Mouse (Mus musculus): ENCODE measurements around the gene Kansl1. TPM values are rescaled to one million over a fixed set of nuclear protein-coding genes. Genes with fewer than 3 reads are reported as not detected.

Gene Kansl1
- polyA plus RNA-seq, 1 experiment from 2014 or later, result 4.8 TPM

GRCm38 (mm10) chr11:104305711-104306110, 162.9 kb downstream of the Kansl1 start:
- no peak for DNase-seq
- no peaks in the 10 kb centered on the region for H3K36me3 ChIP-seq
- WGBS (ENCODE audit: insufficient replicate concordance), result 54% methylated on average over 7 of the region's 7 CpGs
- peaks cover 44% of the 10 kb centered on the region for H3K4me1 ChIP-seq (replicated peaks)
- no peaks in the 10 kb centered on the region; the same call in 1 of the 2 replicates for H3K27me3 ChIP-seq
- no peak for ATAC-seq (ENCODE audit: low read depth)
- no peak overlapping the region for H3K4me2 ChIP-seq
- no peak overlapping the region for H3K27ac ChIP-seq
- no peaks in the 10 kb centered on the region for H3K9me3 ChIP-seq (replicated peaks)
- H3K9ac ChIP-seq, result no peak overlapping the region
- H3K4me3 ChIP-seq (replicated peaks), result no peak overlapping the region

- ATAC-seq (ENCODE audit: low read depth) (peak; percentile 16; the same call in 1 of the 2 replicates), DNase-seq (no peak)
- Histone ChIP-seq H3K4me1 (replicated peaks) (peaks cover 23% of the 10 kb centered on the region), H3K27me3 (no peaks in the 10 kb centered on the region; the same call in 1 of the 2 replicates), H3K9me3 (replicated peaks) (no peaks in the 10 kb centered on the region), H3K9ac (no peak overlapping the region), H3K27ac (no peak overlapping the region), H3K4me3 (replicated peaks) (no peak overlapping the region), H3K36me3 (no peaks in the 10 kb centered on the region), H3K4me2 (no peak overlapping the region)
- WGBS (ENCODE audit: insufficient replicate concordance), result 41% methylated on average over 8 of the region's 8 CpGs
Measured at GRCm38 (mm10) chr11:104303088-104303960, 165.3 kb downstream of the Kansl1 start.

- Histone ChIP-seq H3K4me3 (replicated peaks) (no peak overlapping the region), H3K36me3 (no peaks in the 10 kb centered on the region), H3K4me1 (replicated peaks) (peaks cover 23% of the 10 kb centered on the region), H3K9me3 (replicated peaks) (no peaks in the 10 kb centered on the region), H3K27ac (no peak overlapping the region), H3K4me2 (peak overlapping the region; percentile 33), H3K27me3 (no peaks in the 10 kb centered on the region; the same call in 1 of the 2 replicates), H3K9ac (no peak overlapping the region)
- ATAC-seq (ENCODE audit: low read depth), result no peak
- WGBS (ENCODE audit: insufficient replicate concordance), result 44% methylated on average over 12 of the region's 12 CpGs
- DNase-seq, result no peak
Measured at GRCm38 (mm10) chr11:104302628-104303027, 166.0 kb downstream of the Kansl1 start.

DNA sequence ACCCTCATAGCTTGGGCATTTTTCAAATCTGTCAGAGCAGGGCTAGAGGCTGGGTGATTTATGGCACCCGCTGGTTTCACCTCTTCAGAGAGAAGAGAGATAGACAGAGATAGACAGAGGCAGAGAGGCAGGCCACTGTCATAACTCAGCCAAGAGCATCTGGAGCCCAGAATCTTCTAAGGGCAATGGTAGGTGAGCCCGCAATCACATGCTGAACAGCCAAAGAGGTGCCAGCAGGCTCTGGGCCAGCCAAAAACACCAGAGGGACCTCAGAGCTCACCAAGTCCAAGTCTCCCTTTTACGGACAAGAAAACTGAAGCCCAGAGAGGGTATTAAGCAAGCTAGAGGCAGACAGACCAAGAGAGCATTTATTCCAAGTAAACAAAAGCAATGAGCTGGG, 171.0 kb downstream of the Kansl1 start:
- DNase-seq (no peak), ATAC-seq (ENCODE audit: low read depth) (no peak)
- no peak overlapping the region for H3K4me3 ChIP-seq (replicated peaks)
- H3K4me2 ChIP-seq, result no peak overlapping the region
- WGBS (ENCODE audit: insufficient replicate concordance), result 85% methylated on average over 3 of the region's 3 CpGs
- H3K27me3 ChIP-seq, result no peaks in the 10 kb centered on the region
- H3K27ac ChIP-seq, result no peak overlapping the region
- H3K9ac ChIP-seq, result no peak overlapping the region
- no peaks in the 10 kb centered on the region for H3K9me3 ChIP-seq (replicated peaks)
- no peaks in the 10 kb centered on the region for H3K36me3 ChIP-seq
- H3K4me1 ChIP-seq (replicated peaks), result peaks cover 45% of the 10 kb centered on the region

- H3K9me3 ChIP-seq (replicated peaks), result no peaks in the 10 kb centered on the region
- WGBS (ENCODE audit: insufficient replicate concordance), result 13% methylated on average over 6 of the region's 6 CpGs
- H3K4me3 ChIP-seq (replicated peaks), result no peak overlapping the region
- no peak overlapping the region for H3K4me2 ChIP-seq
- H3K27ac ChIP-seq, result peak overlapping the region; percentile 37; the same call in 1 of the 2 replicates
- H3K9ac ChIP-seq, result no peak overlapping the region
- H3K27me3 ChIP-seq, result no peaks in the 10 kb centered on the region
- DNase-seq (no peak), ATAC-seq (ENCODE audit: low read depth) (no peak)
- peaks cover 53% of the 10 kb centered on the region for H3K4me1 ChIP-seq (replicated peaks)
- no peaks in the 10 kb centered on the region for H3K36me3 ChIP-seq
Measured at GRCm38 (mm10) chr11:104295656-104296055, 173.0 kb downstream of the Kansl1 start.

DNA sequence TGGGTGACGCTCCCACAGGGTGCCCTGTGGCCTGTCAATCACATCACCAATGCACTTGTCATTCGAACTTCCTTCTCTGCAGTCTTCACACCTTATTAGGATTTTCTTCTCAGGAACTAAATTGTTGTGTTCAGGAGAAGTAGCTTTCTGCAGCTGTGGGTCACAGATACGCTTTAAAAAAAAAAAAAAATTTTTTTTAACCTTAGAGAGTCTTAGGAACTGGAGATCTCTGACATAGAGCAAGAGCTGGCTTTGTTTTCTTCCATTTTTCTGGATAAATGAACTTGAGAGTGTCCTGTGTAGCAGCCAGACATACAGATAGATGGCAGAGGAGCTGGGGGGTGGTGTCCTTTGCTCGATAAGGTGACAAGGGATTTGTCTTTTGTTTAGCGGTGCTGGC, 173.5 kb downstream of the Kansl1 start:
- Histone ChIP-seq H3K4me1 (replicated peaks) (peaks cover 58% of the 10 kb centered on the region), H3K27me3 (no peaks in the 10 kb centered on the region), H3K27ac (peak overlapping the region; percentile 37; the same call in 1 of the 2 replicates), H3K9ac (no peak overlapping the region), H3K4me2 (no peak overlapping the region), H3K9me3 (replicated peaks) (no peaks in the 10 kb centered on the region), H3K36me3 (no peaks in the 10 kb centered on the region), H3K4me3 (replicated peaks) (no peak overlapping the region)
- DNase-seq (no peak), ATAC-seq (ENCODE audit: low read depth) (no peak)
- WGBS (ENCODE audit: insufficient replicate concordance), result 37% methylated on average over 5 of the region's 5 CpGs

DNA sequence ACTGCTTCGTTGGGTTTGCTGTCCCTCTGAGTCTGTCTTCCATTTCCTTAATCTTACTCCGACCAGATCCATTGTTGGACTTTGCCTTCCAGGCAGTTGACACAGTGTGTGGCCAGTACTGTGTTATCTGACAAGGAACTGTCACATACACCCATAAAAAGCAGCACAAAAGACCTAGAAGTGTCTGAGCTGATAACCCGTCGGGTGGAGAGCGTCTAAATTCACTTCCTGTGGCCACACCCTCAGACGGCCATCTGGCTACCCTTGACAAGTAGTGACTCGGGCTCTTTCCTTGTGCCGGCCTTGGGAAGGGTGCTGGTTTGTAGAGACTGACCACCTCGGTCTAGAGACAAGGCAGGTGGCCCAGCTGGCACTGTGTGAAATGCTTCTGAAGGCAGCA, 175.4 kb downstream of the Kansl1 start:
- WGBS (ENCODE audit: insufficient replicate concordance), result 14% methylated on average over 9 of the region's 9 CpGs
- peaks cover 70% of the 10 kb centered on the region for H3K4me1 ChIP-seq (replicated peaks)
- peak overlapping the region; percentile 86 for H3K27ac ChIP-seq
- no peaks in the 10 kb centered on the region for H3K9me3 ChIP-seq (replicated peaks)
- no peaks in the 10 kb centered on the region for H3K27me3 ChIP-seq
- peak; percentile 80 for DNase-seq
- no peaks in the 10 kb centered on the region for H3K36me3 ChIP-seq
- H3K4me3 ChIP-seq (replicated peaks), result no peak overlapping the region; the same call in 1 of the 2 replicates
- H3K9ac ChIP-seq, result peak overlapping the region; percentile 44; the same call in 1 of the 2 replicates
- ATAC-seq (ENCODE audit: low read depth), result peak; percentile 91
- peak overlapping the region; percentile 52 for H3K4me2 ChIP-seq

DNA sequence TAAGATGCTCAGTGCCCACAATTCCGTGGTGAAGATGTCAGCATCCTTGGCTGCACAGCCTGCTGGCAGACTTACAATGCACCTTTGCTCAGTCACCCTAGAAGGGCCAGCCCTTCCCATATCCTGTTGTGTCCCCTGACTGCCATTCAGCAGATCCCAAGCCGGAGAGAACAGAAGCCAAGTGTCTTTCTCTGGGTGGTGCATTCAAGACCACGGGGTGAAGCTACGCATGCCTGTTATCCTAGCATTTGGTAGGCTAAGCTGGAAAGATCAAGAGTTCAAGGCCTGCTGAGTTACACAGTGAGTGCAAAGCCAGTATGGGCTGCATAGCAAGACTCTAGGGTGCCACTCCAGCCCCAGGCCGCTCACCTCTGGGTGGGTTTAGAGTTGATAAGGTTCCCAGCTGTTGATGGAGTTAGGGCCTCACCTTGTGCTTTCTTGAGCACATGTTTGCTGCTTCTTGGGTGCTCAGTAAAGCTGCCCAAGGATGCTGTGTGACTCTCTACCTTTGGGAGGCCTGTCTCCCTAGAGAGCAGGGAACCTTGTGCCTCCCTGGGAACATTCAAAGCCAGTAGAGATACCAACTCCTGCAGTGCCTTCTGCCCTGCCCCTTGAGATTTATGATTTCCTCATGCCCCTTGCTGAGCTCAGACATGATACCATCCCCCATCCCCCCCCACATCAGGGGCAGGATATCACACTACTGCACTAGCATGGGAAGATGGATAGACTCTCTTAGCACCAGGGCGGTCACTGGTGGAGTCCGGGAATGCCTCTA, 176.0 kb downstream of the Kansl1 start:
- ATAC-seq (ENCODE audit: low read depth) (peak; percentile 17), DNase-seq (no peak)
- Histone ChIP-seq H3K4me2 (peak overlapping the region; percentile 52), H3K27ac (peak overlapping the region; percentile 86), H3K9me3 (replicated peaks) (no peaks in the 10 kb centered on the region), H3K4me3 (replicated peaks) (no peak overlapping the region), H3K27me3 (no peaks in the 10 kb centered on the region), H3K9ac (peak overlapping the region; percentile 44; the same call in 1 of the 2 replicates), H3K4me1 (replicated peaks) (peaks cover 70% of the 10 kb centered on the region), H3K36me3 (no peaks in the 10 kb centered on the region)
- 50% methylated on average over 7 of the region's 7 CpGs for WGBS (ENCODE audit: insufficient replicate concordance)

DNA sequence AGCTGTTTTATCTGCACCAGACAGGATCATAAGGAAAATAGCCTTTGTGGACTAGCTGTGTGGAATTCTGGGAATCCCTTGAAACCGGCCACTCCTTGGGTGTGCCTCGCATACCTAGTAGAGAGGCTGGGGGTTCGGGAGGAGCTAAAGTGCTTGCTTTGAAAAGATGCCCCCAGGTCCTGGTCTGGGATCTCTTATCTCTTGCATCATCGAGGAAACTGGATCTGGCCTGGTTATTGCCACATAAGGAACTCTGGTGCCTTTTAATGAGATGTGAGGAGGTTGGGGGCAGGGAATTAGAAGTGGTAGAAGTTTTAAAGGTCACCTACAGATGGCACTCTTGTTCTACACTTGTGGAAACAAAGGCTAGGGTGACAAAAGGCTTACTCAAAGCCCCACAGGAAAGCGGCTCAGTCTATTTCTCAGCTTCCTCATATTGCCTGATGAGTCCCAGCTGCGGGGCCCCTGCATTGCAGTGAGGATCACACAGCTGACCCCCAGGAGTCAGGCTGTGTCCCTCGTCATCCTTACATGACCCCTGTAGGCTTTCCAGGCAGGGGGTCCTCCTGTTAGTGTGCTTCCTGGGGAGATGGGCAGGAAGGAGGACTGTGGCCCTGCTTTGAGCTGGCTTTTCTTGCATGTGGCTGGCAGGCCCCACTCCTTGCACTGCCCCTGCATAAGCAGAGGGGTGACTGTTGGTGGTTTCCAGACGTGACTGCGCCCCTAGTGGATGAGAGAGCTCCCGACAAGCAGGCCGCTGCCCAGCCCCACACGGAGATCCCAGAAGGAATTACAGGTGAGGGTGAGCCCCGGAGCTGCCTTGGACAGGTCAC, 179.2 kb downstream of the Kansl1 start:
- Histone ChIP-seq H3K36me3 (no peaks in the 10 kb centered on the region), H3K27me3 (no peaks in the 10 kb centered on the region), H3K4me1 (replicated peaks) (peaks cover 51% of the 10 kb centered on the region), H3K4me2 (peak overlapping the region; percentile 44), H3K9me3 (replicated peaks) (0 out of 2 replicates have a peak, but pooled peaks cover 3% of the 10 kb centered on the region), H3K9ac (peak overlapping the region; percentile 49; the same call in 1 of the 2 replicates), H3K27ac (peak overlapping the region; percentile 59; the same call in 1 of the 2 replicates), H3K4me3 (replicated peaks) (no peak overlapping the region)
- ATAC-seq (ENCODE audit: low read depth), result 0 out of 2 replicates have a peak, but pooled peaks have one; percentile 13
- DNase-seq, result peak; percentile 57
- WGBS (ENCODE audit: insufficient replicate concordance), result 25% methylated on average over 13 of the region's 13 CpGs

DNA sequence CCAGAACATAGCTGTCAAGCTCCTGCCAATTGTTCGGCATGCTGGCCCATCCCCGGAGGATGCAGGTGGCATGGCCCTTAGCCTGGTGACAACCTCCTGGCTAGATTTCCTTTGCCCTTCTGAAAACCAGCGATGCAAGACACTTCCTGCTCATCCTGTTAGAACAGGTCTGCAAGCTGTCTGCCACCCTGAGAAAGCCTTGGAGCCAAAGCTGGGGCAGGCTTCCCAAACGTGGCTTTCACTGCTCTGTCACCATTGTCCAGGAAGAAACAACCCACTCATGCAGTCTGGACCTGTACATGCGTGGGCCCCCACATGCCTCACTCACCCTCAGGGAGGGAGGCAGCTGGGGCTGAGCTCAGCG, 179.8 kb downstream of the Kansl1 start:
- WGBS (ENCODE audit: insufficient replicate concordance), result 49% methylated on average over 6 of the region's 6 CpGs
- ATAC-seq (ENCODE audit: low read depth), result no peak
- Histone ChIP-seq H3K4me1 (replicated peaks) (peaks cover 45% of the 10 kb centered on the region), H3K36me3 (no peaks in the 10 kb centered on the region), H3K27ac (no peak overlapping the region), H3K27me3 (no peaks in the 10 kb centered on the region), H3K9me3 (replicated peaks) (0 out of 2 replicates have a peak, but pooled peaks cover 3% of the 10 kb centered on the region), H3K4me3 (replicated peaks) (no peak overlapping the region), H3K9ac (no peak overlapping the region), H3K4me2 (no peak overlapping the region)
- DNase-seq, result no peak

Measured in liver, embryonic 13.5 days (tissue).